Mouse (Mus musculus): Measurements from ENCODE around the gene Ptprcap.
A peak's percentile ranks its signal among the peaks of the same experiment; 100 is the strongest.
"Not testable (repeated sequence)": the region's sequence is repeated elsewhere in the genome, so short reads cannot be mapped to it uniquely, and the experiment has no call there.

The Ptprcap gene

DNA sequence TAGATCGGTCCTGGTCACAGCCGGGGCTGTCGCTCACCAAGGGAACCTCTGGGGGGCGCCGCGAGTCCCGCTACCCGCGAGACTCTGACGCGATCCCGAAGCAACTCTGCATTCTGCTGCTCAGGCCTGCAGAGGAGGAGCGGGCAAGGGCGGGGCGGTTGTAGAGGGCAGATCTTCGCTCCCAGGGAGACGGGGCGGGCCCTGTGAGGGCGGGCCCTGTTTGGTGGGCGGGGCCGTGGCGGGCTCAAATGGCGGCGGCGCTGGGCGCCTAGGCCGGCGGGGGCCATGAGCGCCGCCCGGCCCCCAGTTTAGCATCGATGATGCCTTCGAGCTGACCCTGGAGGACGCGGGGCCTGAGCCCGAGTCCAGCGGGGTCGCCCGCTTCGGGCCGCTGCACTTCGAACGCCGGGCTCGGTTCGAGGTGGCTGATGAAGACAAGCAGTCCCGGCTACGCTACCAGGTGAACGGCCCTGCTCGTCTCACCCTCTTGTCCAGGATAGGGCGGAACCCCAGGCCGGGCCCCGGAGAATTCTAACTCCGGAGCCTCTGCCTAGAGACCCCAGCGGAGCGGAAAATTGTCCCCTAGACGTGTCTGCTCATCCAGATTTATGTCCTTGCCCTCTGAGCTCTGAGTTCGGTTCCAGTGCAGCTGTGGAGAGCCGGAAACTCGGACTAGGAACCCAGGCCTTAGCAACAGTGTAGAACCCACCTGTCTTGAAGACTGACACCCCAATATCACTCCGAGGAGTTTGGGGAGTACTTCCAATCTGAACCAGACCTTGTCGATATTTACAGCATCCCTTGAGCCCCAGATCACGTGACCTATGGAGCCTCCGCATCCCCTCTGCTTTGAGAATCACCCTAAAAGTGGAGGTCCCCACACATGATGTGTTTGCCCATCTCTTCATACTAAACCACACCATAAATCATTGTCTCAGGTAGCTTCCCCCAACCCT lies 27.4 kb upstream of the Ptprcap start, which contains the start of gene Aip:
Gene Aip (minus strand): TSS at position 118 of the 956 bp plus-strand sequence.
- peak; percentile 98 for DNase-seq (ENCODE audit: low spot score)

GRCm38 (mm10) chr19:4126759-4127495 lies 26.5 kb upstream of the Ptprcap start:
- DNase-seq (ENCODE audit: low spot score) = no peak

DNA sequence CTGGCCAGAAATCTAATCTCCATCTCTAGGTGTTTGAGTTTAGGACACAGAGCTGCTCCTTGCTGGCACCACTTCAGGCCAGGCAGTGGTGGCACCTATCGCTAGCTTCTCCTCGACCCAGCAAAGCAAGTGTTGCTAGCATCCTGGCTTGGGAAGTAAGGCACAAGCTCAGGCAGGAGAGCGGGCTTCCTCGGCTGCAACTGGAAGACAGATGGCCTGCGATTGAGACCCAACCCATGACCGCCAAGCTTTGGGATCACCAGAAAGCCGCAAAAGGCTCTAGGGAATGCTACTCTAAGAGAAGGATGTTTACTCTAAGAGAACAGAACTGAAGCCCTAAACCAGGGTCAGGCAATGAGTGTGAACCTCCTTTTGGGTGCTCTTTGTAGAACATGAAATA lies 23.9 kb upstream of the Ptprcap start:
- no peak for DNase-seq (ENCODE audit: low spot score)

- no peak for DNase-seq (ENCODE audit: low spot score)
These were observed 23.3 kb upstream of the Ptprcap start for GRCm38 (mm10) chr19:4130106-4130505.

- no peak for DNase-seq (ENCODE audit: low spot score)
These were observed 22.3 kb upstream of the Ptprcap start for GRCm38 (mm10) chr19:4131075-4131474.

DNA sequence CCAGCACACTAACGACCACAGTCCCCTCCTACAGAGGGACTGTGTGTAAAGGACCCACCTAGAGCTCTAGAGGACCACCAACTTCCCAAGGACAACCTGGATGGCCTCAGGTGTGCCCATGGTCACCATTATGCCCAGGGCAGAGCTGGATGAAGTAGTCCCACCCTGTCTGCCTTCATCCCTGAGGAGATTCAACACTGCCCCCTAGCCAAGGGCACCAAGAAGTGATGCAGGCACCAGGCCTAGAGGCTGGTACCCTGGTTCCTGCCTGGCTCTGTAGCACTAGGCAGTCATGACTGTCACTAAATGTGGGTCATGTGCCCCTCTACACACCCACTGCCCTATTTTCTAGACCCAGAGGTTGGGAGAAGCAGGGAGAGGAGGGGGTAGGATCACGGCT lies 21.6 kb upstream of the Ptprcap start:
- DNase-seq (ENCODE audit: low spot score) = no peak

- no peak for DNase-seq (ENCODE audit: low spot score)
These were observed 19.1 kb upstream of the Ptprcap start for GRCm38 (mm10) chr19:4134354-4134753.

- not testable (repeated sequence) for DNase-seq (ENCODE audit: low spot score)
These were observed 18.0 kb upstream of the Ptprcap start for GRCm38 (mm10) chr19:4135229-4135962.

- not testable (repeated sequence) for DNase-seq (ENCODE audit: low spot score)
These were observed 17.4 kb upstream of the Ptprcap start for GRCm38 (mm10) chr19:4135963-4136345.

DNA sequence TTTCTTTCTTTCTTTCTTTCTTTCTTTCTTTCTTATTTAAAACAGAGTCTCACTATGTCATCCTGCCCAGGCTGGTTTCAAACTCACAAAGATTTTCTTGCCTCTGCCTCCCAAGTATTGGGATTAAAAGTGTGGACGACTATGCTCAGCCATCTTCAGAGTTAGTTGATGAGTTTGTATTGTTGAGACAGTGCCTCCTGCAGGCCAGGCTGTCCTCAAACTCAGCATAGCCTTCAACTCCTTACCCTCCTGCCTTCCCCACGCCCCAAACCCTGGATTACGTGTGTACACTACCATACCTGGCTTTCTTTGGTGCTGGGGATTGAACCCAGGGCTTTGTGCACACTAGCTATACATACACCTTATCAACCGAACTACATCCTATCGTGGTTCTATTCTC lies 16.9 kb upstream of the Ptprcap start:
- DNase-seq (ENCODE audit: low spot score) = no peak

GRCm38 (mm10) chr19:4137913-4138312 lies 15.5 kb upstream of the Ptprcap start:
- no peak for DNase-seq (ENCODE audit: low spot score)

DNA sequence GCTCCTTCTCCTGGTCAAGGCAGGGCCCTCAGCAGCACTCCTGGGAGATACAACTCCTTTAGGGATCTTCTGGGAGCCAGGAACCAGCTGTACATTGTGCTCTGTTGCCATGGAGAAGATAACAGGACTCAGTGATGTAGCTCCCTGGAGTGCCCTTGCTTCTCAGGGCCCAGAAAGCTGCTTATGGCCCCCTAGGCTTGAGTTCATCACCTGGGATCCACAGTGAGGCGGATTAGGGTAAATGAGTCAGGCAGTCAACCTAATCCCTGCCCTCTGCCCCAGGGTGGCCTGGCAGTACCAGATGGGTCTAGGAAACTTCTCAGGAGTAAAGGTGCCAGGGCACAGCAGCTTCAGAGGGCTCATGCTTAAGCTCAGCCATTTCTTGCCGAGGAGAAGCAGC lies 14.0 kb upstream of the Ptprcap start, which contains the start of gene Gpr152:
Gene Gpr152 (plus strand): TSS at position 342 of the 400 bp plus-strand sequence.
- DNase-seq (ENCODE audit: low spot score) = no peak

DNA sequence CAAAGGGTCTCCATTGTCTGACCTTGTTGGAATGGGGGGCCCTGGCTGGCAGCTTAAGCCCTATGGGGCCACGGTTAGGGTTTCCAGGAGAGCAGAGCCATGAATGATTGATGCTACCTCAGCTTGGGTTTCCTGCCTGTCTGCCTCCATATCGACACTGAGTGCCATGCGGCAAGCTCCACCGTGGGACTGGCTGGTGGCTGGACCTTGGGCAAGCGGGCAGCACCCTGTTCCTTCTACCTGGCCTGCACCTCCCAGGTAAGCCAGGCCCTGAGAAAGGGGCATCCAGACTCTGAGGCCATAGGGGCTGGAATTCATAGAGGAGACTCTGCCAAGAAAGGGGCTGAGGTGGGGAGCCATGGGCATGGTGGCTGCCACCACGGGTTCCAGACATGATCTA lies 13.3 kb upstream of the Ptprcap start:
- DNase-seq (ENCODE audit: low spot score) = no peak

- DNase-seq (ENCODE audit: low spot score) = no peak
These were observed 10.8 kb upstream of the Ptprcap start for GRCm38 (mm10) chr19:4142416-4143173.

DNA sequence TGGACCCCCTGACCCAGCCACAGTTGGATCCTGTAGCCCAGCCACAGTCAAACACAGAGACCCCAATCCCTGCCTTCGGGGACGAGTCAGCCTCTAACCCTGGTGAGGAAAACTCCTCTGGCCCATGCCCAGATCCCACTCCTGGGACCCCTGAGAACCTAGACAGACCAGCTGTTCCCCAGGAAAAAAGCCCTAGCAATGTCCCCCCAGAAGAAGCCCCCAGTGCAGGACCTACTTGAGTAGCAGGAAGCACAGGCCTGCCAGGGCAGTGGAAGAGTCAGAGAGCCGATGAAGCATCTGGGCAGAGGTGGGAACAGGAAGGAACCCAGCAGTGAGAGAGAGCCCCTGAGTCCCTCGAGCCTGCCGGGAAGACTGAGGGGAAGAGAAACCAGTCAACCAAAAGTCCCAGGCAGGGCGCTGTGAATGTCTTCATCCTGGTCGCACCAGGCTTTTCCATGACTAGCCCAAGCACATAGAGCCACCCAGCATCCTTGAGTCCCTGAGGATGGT lies 9.6 kb upstream of the Ptprcap start, which contains the start of gene Cabp4:
Gene Cabp4 (minus strand): TSS at position 275 of the 510 bp plus-strand sequence.
- DNase-seq (ENCODE audit: low spot score) = no peak

- no peak for DNase-seq (ENCODE audit: low spot score)
These were observed 8.6 kb upstream of the Ptprcap start for GRCm38 (mm10) chr19:4144550-4145498.

GRCm38 (mm10) chr19:4145936-4146335 lies 7.5 kb upstream of the Ptprcap start:
- DNase-seq (ENCODE audit: low spot score) = no peak

GRCm38 (mm10) chr19:4146366-4147021 lies 6.9 kb upstream of the Ptprcap start:
- DNase-seq (ENCODE audit: low spot score) = no peak

GRCm38 (mm10) chr19:4147022-4147405 lies 6.4 kb upstream of the Ptprcap start:
- DNase-seq (ENCODE audit: low spot score) = no peak
